Mouse (Mus musculus): Measurements from ENCODE around the gene Sh3d19. TPM values are rescaled to one million over a fixed set of nuclear protein-coding genes. Genes with fewer than 3 reads are reported as not detected.
"Not testable (repeated sequence)": the region's sequence is repeated elsewhere in the genome, so short reads cannot be mapped to it uniquely, and the experiment has no call there.

The Sh3d19 gene
- polyA plus RNA-seq, 1 experiment from 2014 or later, result 20.3 TPM

- Histone ChIP-seq H3K27ac (no peak overlapping the region), H3K4me1 (peaks cover 13% of the 10 kb centered on the region), H3K9me3 (replicated peaks) (no peaks in the 10 kb centered on the region), H3K4me3 (no peak overlapping the region), H3K36me3 (peaks cover 24% of the 10 kb centered on the region), H3K27me3 (ENCODE audit: low read depth, poor library complexity, severe bottlenecking) (no peaks in the 10 kb centered on the region)
- 80% methylated on average over 3 of the region's 3 CpGs for WGBS
- no peak for DNase-seq (ENCODE audit: low spot score)
Measured at GRCm38 (mm10) chr3:86087872-86088271, 117.0 kb downstream of the Sh3d19 start.

GRCm38 (mm10) chr3:86093213-86093845 lies 122.4 kb downstream of the Sh3d19 start:
- no peak for DNase-seq (ENCODE audit: low spot score)
- Histone ChIP-seq H3K36me3 (no peaks in the 10 kb centered on the region), H3K4me1 (peaks cover 27% of the 10 kb centered on the region), H3K27me3 (ENCODE audit: low read depth, poor library complexity, severe bottlenecking) (no peaks in the 10 kb centered on the region), H3K4me3 (no peak overlapping the region), H3K9me3 (replicated peaks) (no peaks in the 10 kb centered on the region), H3K27ac (peak overlapping the region; percentile 64)
- WGBS, result 59% methylated on average over 6 of the region's 6 CpGs

GRCm38 (mm10) chr3:86093907-86094306 lies 123.0 kb downstream of the Sh3d19 start:
- Histone ChIP-seq H3K27ac (peak overlapping the region; percentile 64; the same call in 1 of the 2 replicates), H3K9me3 (replicated peaks) (no peaks in the 10 kb centered on the region)
- 85% methylated on average over 5 of the region's 5 CpGs for WGBS

GRCm38 (mm10) chr3:86101956-86102355 lies 131.0 kb downstream of the Sh3d19 start:
- no peaks in the 10 kb centered on the region for H3K9me3 ChIP-seq (replicated peaks)
- peak overlapping the region; percentile 56; the same call in 1 of the 2 replicates for H3K27ac ChIP-seq
- DNase-seq (ENCODE audit: low spot score), result no peak
- no peak overlapping the region for H3K4me3 ChIP-seq
- WGBS, result 88% methylated on average over 6 of the region's 6 CpGs
- H3K4me1 ChIP-seq, result peaks cover 30% of the 10 kb centered on the region; the same call in 1 of the 2 replicates
- peaks cover 10% of the 10 kb centered on the region; the same call in 1 of the 2 replicates for H3K36me3 ChIP-seq
- H3K27me3 ChIP-seq (ENCODE audit: low read depth, poor library complexity, severe bottlenecking), result no peaks in the 10 kb centered on the region

More at GRCm38 (mm10) chr3:86093907-86094306, 123.0 kb downstream of the Sh3d19 start:
- Histone ChIP-seq H3K36me3 (no peaks in the 10 kb centered on the region), H3K27me3 (ENCODE audit: low read depth, poor library complexity, severe bottlenecking) (no peaks in the 10 kb centered on the region), H3K4me3 (no peak overlapping the region), H3K4me1 (peaks cover 27% of the 10 kb centered on the region)
- no peak for DNase-seq (ENCODE audit: low spot score)

GRCm38 (mm10) chr3:86103449-86104291 lies 132.8 kb downstream of the Sh3d19 start:
- H3K27ac ChIP-seq, result no peak overlapping the region
- H3K27me3 ChIP-seq (ENCODE audit: low read depth, poor library complexity, severe bottlenecking), result no peaks in the 10 kb centered on the region
- peaks cover 14% of the 10 kb centered on the region; the same call in 1 of the 2 replicates for H3K36me3 ChIP-seq
- no peak overlapping the region for H3K4me3 ChIP-seq
- DNase-seq (ENCODE audit: low spot score), result no peak
- H3K9me3 ChIP-seq (replicated peaks), result no peaks in the 10 kb centered on the region
- WGBS, result 91% methylated on average over 17 of the region's 18 CpGs
- H3K4me1 ChIP-seq, result peaks cover 35% of the 10 kb centered on the region; the same call in 1 of the 2 replicates

GRCm38 (mm10) chr3:86104433-86104832 lies 133.5 kb downstream of the Sh3d19 start:
- not testable (repeated sequence) for H3K9me3 ChIP-seq (replicated peaks); H3K27ac ChIP-seq; DNase-seq (ENCODE audit: low spot score); H3K4me3 ChIP-seq; H3K27me3 ChIP-seq (ENCODE audit: low read depth, poor library complexity, severe bottlenecking)
- H3K36me3 ChIP-seq, result peaks cover 14% of the 10 kb centered on the region; the same call in 1 of the 2 replicates
- 88% methylated on average over 7 of the region's 7 CpGs for WGBS
- peaks cover 35% of the 10 kb centered on the region; the same call in 1 of the 2 replicates for H3K4me1 ChIP-seq

- Histone ChIP-seq H3K36me3 (peaks cover 12% of the 10 kb centered on the region; the same call in 1 of the 2 replicates), H3K27ac (no peak overlapping the region), H3K9me3 (replicated peaks) (no peaks in the 10 kb centered on the region), H3K27me3 (ENCODE audit: low read depth, poor library complexity, severe bottlenecking) (no peaks in the 10 kb centered on the region), H3K4me1 (peaks cover 37% of the 10 kb centered on the region), H3K4me3 (no peak overlapping the region)
- WGBS, result 93% methylated on average over 4 of the region's 4 CpGs
- DNase-seq (ENCODE audit: low spot score), result no peak
Measured at GRCm38 (mm10) chr3:86104909-86105308, 134.0 kb downstream of the Sh3d19 start.

GRCm38 (mm10) chr3:86106086-86106632 lies 135.2 kb downstream of the Sh3d19 start:
- Histone ChIP-seq H3K27ac (no peak overlapping the region), H3K4me3 (no peak overlapping the region), H3K4me1 (peaks cover 35% of the 10 kb centered on the region), H3K36me3 (peaks cover 12% of the 10 kb centered on the region; the same call in 1 of the 2 replicates), H3K9me3 (replicated peaks) (no peaks in the 10 kb centered on the region), H3K27me3 (ENCODE audit: low read depth, poor library complexity, severe bottlenecking) (no peaks in the 10 kb centered on the region)
- WGBS, result 91% methylated on average over 8 of the region's 8 CpGs
- no peak for DNase-seq (ENCODE audit: low spot score)

- no peak overlapping the region for H3K27ac ChIP-seq
- WGBS, result 82% methylated on average over 8 of the region's 8 CpGs
- no peak overlapping the region for H3K4me3 ChIP-seq
- H3K27me3 ChIP-seq (ENCODE audit: low read depth, poor library complexity, severe bottlenecking), result no peaks in the 10 kb centered on the region
- peaks cover 12% of the 10 kb centered on the region; the same call in 1 of the 2 replicates for H3K36me3 ChIP-seq
- no peaks in the 10 kb centered on the region for H3K9me3 ChIP-seq (replicated peaks)
- no peak for DNase-seq (ENCODE audit: low spot score)
- peaks cover 27% of the 10 kb centered on the region for H3K4me1 ChIP-seq
Measured at GRCm38 (mm10) chr3:86107637-86108539, 137.0 kb downstream of the Sh3d19 start.

- H3K27me3 ChIP-seq (ENCODE audit: low read depth, poor library complexity, severe bottlenecking), result no peaks in the 10 kb centered on the region
- DNase-seq (ENCODE audit: low spot score), result no peak
- 82% methylated on average over 4 of the region's 4 CpGs for WGBS
Measured at GRCm38 (mm10) chr3:86108576-86108975, 137.7 kb downstream of the Sh3d19 start.

GRCm38 (mm10) chr3:86109099-86109498 lies 138.2 kb downstream of the Sh3d19 start:
- Histone ChIP-seq H3K27ac (no peak overlapping the region), H3K27me3 (ENCODE audit: low read depth, poor library complexity, severe bottlenecking) (no peaks in the 10 kb centered on the region), H3K4me3 (no peak overlapping the region), H3K36me3 (peaks cover 16% of the 10 kb centered on the region; the same call in 1 of the 2 replicates), H3K4me1 (peaks cover 18% of the 10 kb centered on the region), H3K9me3 (replicated peaks) (no peaks in the 10 kb centered on the region)
- 93% methylated on average over 7 of the region's 7 CpGs for WGBS
- DNase-seq (ENCODE audit: low spot score), result no peak

More at GRCm38 (mm10) chr3:86108576-86108975, 137.7 kb downstream of the Sh3d19 start:
- peaks cover 16% of the 10 kb centered on the region; the same call in 1 of the 2 replicates for H3K36me3 ChIP-seq
- no peak overlapping the region for H3K4me3 ChIP-seq
- H3K4me1 ChIP-seq, result peaks cover 23% of the 10 kb centered on the region
- H3K9me3 ChIP-seq (replicated peaks), result no peaks in the 10 kb centered on the region
- no peak overlapping the region for H3K27ac ChIP-seq

- no peaks in the 10 kb centered on the region for H3K27me3 ChIP-seq (ENCODE audit: low read depth, poor library complexity, severe bottlenecking)
- 18% methylated on average over 10 of the region's 10 CpGs for WGBS
- H3K4me3 ChIP-seq, result no peak overlapping the region
- DNase-seq (ENCODE audit: low spot score), result peak; percentile 74
- H3K36me3 ChIP-seq, result peaks cover 14% of the 10 kb centered on the region; the same call in 1 of the 2 replicates
- H3K27ac ChIP-seq, result peak overlapping the region; percentile 67
- peaks cover 18% of the 10 kb centered on the region for H3K4me1 ChIP-seq
- no peaks in the 10 kb centered on the region for H3K9me3 ChIP-seq (replicated peaks)
Measured at GRCm38 (mm10) chr3:86110077-86110476, 139.2 kb downstream of the Sh3d19 start.

Data from limb, embryonic 10.5 days (tissue).